Mouse (Mus musculus) bone marrow, adult 2 months (tissue): ENCODE data around the gene Arrdc1. TPM values are rescaled to one million over a fixed set of nuclear protein-coding genes. Genes with fewer than 3 reads are reported as not detected.
"Not testable (repeated sequence)": the region's sequence is repeated elsewhere in the genome, so short reads cannot be mapped to it uniquely, and the experiment has no call there.

Experiments
- H3K27ac ChIP-seq: fragments of 200-500 bp; 2 replicates; pipeline ENCODE4 v1.5.1; 2012; ENCODE audit warnings: low read depth, mild to moderate bottlenecking, control low read depth, inconsistent platforms, low read length; ENCODE audit not compliant: control insufficient read depth, poor library complexity, insufficient read depth
- H3K4me1 ChIP-seq: fragments of 200-500 bp; 2 replicates; pipeline ENCODE4 v1.6.1; 2011; ENCODE audit warnings: low read length; ENCODE audit not compliant: control insufficient read depth, insufficient read depth
- H3K4me3 ChIP-seq: fragments of 200-500 bp; replicated peaks from 2 replicates; pipeline ENCODE3; 2011; ENCODE audit warnings: mild to moderate bottlenecking, low read depth, low read length, control low read depth; ENCODE audit not compliant: control insufficient read depth
- CTCF ChIP-seq: fragments of 200-500 bp; IDR thresholded peaks from 2 replicates; pipeline ENCODE4 v1.5.1; 2011; ENCODE audit warnings: low read length, control low read depth; ENCODE audit not compliant: control insufficient read depth, insufficient read depth
- POLR2A ChIP-seq: fragments of 200-500 bp; IDR thresholded peaks from 2 replicates; pipeline ENCODE4 v1.6.1; 2011; ENCODE audit warnings: low read depth, mild to moderate bottlenecking, control low read depth, low read length, borderline replicate concordance; ENCODE audit not compliant: control insufficient read depth
- WGBS: fragments of 180-500 bp; shearing (Covaris S2); methylation state at CpG from one replicate; pipeline ENCODE4 v1.1.7; 2018; 5-methylcytosine and 5-hydroxymethylcytosine counted together
- polyA plus RNA-seq: library from polyadenylated mRNA; stranded (reverse); fragments of >200 nt; gene quantifications from 2 replicates; pipeline ENCODE4 v1.2.4, GENCODE M21; 2011; ENCODE audit warnings: low replicate concordance; ENCODE audit not compliant: missing spikeins, insufficient read depth, insufficient read length

Arrdc1 gene
- polyA plus RNA-seq, 1 experiment = 140 TPM

- Histone ChIP-seq H3K4me1 (no peaks in the 10 kb centered on the region; the same call in 1 of the 2 replicates), H3K4me3 (no peak overlapping the region), H3K27ac (no peak overlapping the region)
- TF ChIP-seq CTCF (no peak), POLR2A (no peak)
- WGBS = 62% methylated on average over 4 of the region's 4 CpGs
These were observed 17.5 kb upstream of the Arrdc1 start for GRCm38 (mm10) chr2:24952537-24953055.

- Histone ChIP-seq H3K27ac (peak overlapping the region; percentile 61; the same call in 1 of the 2 replicates), H3K4me1 (no peaks in the 10 kb centered on the region; the same call in 1 of the 2 replicates), H3K4me3 (peak overlapping the region; percentile 79)
- WGBS = 0% methylated on average over 31 of the region's 31 CpGs
- TF ChIP-seq CTCF (no peak), POLR2A (no peak)
These were observed 15.1 kb upstream of the Arrdc1 start for GRCm38 (mm10) chr2:24950189-24950535.

DNA sequence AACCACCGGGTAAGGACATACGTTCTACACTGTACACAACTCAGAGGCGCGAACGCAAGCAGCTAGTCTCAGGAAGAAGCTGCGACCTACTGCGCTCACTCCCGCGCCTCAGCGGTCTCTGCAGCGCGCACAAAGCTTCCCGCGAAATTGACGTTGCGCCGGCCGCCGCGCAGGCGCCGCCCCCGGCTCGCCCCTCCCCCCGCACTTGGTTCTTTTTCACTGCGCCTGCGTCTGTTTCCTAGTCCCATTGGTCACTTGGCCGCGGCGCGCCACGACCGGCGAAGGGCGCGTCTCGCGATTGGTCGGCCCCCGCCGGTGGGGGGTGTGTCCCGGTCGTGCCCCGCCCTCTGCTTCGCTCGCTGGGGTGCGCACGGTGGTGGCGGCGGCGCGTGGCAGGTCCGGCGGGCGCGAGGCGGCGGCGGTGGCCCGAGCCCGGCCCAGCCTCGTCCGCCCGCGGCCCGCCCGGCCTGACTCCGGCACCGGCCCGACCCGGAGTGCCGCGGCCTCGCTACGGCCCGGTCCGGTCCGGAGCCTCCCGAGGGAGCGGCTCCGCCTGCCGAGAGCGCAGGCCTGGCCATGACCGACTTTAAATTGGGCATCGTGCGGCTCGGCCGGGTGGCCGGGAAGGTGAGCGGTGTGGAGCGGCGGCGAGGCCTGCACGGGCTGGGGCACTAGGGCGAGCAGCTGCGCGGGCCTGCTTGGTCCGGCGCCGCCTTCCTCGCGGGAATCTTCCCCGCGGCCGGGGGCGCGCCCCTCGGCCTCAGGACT, 14.6 kb upstream of the Arrdc1 start, which contains the start of gene Zmynd19:
Gene Zmynd19 (plus strand): TSS at position 372 of the 768 bp plus-strand sequence.
- WGBS = under 1% methylated on average over 108 of the region's 108 CpGs
- Histone ChIP-seq H3K4me1 (no peaks in the 10 kb centered on the region; the same call in 1 of the 2 replicates), H3K4me3 (peak within 1 kb of the TSS; percentile 82), H3K27ac (peak within 1 kb of the TSS; percentile 61; the same call in 1 of the 2 replicates)
- TF ChIP-seq POLR2A = peak; percentile 60; the same call in 1 of the 2 replicates
- TF ChIP-seq CTCF = no peak

- not testable (repeated sequence) for H3K27ac ChIP-seq, H3K4me3 ChIP-seq, H3K4me1 ChIP-seq
- 37% methylated on average over 2 of the region's 2 CpGs for WGBS
These were observed 9.3 kb upstream of the Arrdc1 start for GRCm38 (mm10) chr2:24944304-24944703.

- TF ChIP-seq CTCF = no peak
- no peak for TF ChIP-seq POLR2A
- H3K4me3 ChIP-seq = no peak overlapping the region
- 62% methylated on average over 4 of the region's 4 CpGs for WGBS
- no peak overlapping the region for H3K27ac ChIP-seq
- H3K4me1 ChIP-seq = no peaks in the 10 kb centered on the region
These were observed 7.0 kb upstream of the Arrdc1 start for GRCm38 (mm10) chr2:24942092-24942491.

GRCm38 (mm10) chr2:24934441-24934963, 550 bp downstream of the Arrdc1 start:
- 2% methylated on average over 19 of the region's 19 CpGs for WGBS
- Histone ChIP-seq H3K27ac (peak overlapping the region; percentile 97), H3K4me3 (peak overlapping the region; percentile 73), H3K4me1 (peaks cover 2% of the 10 kb centered on the region; the same call in 1 of the 2 replicates)
- TF ChIP-seq POLR2A = 0 out of 2 replicates have a peak, but pooled peaks have one; percentile 13
- TF ChIP-seq CTCF = no peak

GRCm38 (mm10) chr2:24929593-24929992, 5.5 kb downstream of the Arrdc1 start:
- WGBS = 89% methylated on average over 5 of the region's 5 CpGs
- TF ChIP-seq CTCF = no peak
- TF ChIP-seq POLR2A = no peak
- Histone ChIP-seq H3K27ac (no peak overlapping the region), H3K4me3 (no peak overlapping the region), H3K4me1 (peaks cover 2% of the 10 kb centered on the region; the same call in 1 of the 2 replicates)

- Histone ChIP-seq H3K4me3 (no peak overlapping the region), H3K27ac (no peak overlapping the region), H3K4me1 (peaks cover 2% of the 10 kb centered on the region; the same call in 1 of the 2 replicates)
- TF ChIP-seq CTCF (no peak), POLR2A (no peak)
- 79% methylated on average over 2 of the region's 2 CpGs for WGBS
These were observed 5.9 kb downstream of the Arrdc1 start for GRCm38 (mm10) chr2:24929119-24929518.
